Mouse (Mus musculus): Measurements from ENCODE around the gene Mrps26. TPM values are rescaled to one million over a fixed set of nuclear protein-coding genes. Genes with fewer than 3 reads are reported as not detected.
"Not testable (repeated sequence)": the region's sequence is repeated elsewhere in the genome, so short reads cannot be mapped to it uniquely, and the experiment has no call there.

The Mrps26 gene
- polyA plus RNA-seq, 1 experiment from 2014 or later = 73.3 TPM

DNA sequence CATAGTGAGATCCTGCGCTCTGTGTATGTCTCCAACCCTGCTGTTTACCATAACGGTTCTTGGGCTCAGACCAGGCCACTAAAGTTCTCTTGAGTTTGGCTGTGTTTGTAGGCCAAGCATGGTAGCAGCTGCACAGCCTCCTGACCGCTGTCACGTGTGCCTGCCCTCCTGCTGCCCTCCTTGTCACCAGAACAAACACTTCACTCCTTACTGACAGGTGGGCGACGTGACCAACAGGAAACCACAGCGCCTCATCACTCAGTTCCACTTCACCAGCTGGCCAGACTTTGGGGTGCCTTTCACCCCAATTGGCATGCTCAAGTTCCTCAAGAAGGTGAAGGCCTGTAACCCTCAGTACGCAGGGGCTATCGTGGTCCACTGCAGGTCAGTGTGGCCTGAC is 23.3 kb upstream of the Mrps26 start:
- H3K4me1 ChIP-seq = no peaks in the 10 kb centered on the region
- no peak overlapping the region for H3K9ac ChIP-seq
- H3K36me3 ChIP-seq (ENCODE audit: poor library complexity, severe bottlenecking) = peaks cover 96% of the 10 kb centered on the region
- no peak overlapping the region for H3K27ac ChIP-seq
- no peak overlapping the region for H3K4me3 ChIP-seq
- no peaks in the 10 kb centered on the region for H3K27me3 ChIP-seq
- no peaks in the 10 kb centered on the region for H3K9me3 ChIP-seq (replicated peaks)
- no peak for ATAC-seq
- WGBS = 93% methylated on average over 9 of the region's 9 CpGs
- H3K4me2 ChIP-seq = no peak overlapping the region

DNA sequence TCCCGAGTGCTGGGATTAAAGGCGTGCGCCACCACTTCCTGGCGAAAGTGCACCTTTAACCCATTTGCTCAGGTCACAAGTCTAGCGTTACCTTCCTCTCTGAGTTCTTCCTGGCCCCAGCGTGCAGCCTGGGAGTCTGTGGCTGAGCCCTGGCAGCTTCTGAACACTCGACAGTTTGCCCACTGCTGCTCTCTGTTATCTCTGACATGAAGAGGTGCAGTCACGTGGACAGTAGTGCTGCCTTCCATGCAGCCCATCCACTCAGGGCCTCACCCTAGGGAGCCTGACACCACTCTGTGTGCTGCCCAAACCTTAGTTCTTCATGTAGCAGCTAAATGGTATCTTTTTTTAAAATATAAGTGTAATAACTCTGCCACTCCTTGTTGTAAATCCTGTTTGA is 16.6 kb upstream of the Mrps26 start:
- Histone ChIP-seq H3K27ac (no peak overlapping the region), H3K36me3 (ENCODE audit: poor library complexity, severe bottlenecking) (peaks cover 97% of the 10 kb centered on the region), H3K9me3 (replicated peaks) (no peaks in the 10 kb centered on the region), H3K27me3 (no peaks in the 10 kb centered on the region), H3K4me3 (no peak overlapping the region), H3K9ac (no peak overlapping the region), H3K4me2 (no peak overlapping the region), H3K4me1 (no peaks in the 10 kb centered on the region)
- ATAC-seq = no peak
- 93% methylated on average over 8 of the region's 8 CpGs for WGBS

DNA sequence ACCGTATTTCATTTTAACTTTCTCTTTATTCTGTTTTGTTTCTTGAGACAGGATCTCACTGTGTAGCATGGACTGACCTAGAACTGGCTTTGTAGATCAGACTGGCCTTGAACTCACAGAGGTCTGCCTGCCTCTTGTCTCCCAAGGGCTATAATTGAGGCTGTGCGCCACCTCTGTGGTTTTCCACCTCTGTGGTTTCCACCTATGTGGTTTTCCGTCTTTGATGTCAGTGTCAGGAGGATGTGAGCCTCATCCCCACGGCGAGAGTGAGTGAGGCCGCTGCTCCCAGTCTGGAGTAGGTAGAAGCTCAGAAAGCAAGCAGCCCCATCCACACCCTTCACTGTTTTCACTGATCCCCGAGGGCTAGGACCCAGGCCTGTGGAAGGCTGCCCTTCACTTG is 8.7 kb upstream of the Mrps26 start:
- 87% methylated on average over 7 of the region's 7 CpGs for WGBS
- no peaks in the 10 kb centered on the region for H3K9me3 ChIP-seq (replicated peaks)

DNA sequence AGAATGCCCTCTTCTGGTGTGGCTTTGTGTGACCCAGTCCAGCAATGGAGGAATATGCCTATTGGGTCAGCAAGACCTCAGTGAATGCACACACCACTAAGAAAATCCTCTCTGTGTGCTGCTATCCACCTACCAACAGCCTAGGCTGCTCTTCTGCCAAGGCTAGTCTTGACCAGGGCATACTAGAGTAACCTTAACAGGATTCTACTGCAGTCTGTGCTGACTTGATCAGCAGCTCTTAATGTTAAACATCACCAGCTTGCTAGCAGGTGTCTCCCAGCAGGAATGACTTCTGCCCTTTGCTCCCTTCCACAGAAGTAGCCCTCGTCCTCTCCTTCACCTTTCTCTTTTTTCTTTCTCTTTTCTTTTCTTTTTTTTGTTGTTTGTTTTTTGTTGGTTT is 7.2 kb upstream of the Mrps26 start:
- Histone ChIP-seq H3K4me1 (no peaks in the 10 kb centered on the region), H3K27ac (no peak overlapping the region), H3K9ac (no peak overlapping the region), H3K4me3 (no peak overlapping the region), H3K36me3 (ENCODE audit: poor library complexity, severe bottlenecking) (peaks cover 83% of the 10 kb centered on the region), H3K4me2 (no peak overlapping the region), H3K9me3 (replicated peaks) (no peaks in the 10 kb centered on the region), H3K27me3 (no peaks in the 10 kb centered on the region)
- 69% methylated on average over 1 of the region's 1 CpGs for WGBS
- ATAC-seq = no peak

More for the DNA sequence above, 8.7 kb upstream of the Mrps26 start:
- no peak for ATAC-seq
- Histone ChIP-seq H3K4me1 (no peaks in the 10 kb centered on the region), H3K4me3 (no peak overlapping the region), H3K36me3 (ENCODE audit: poor library complexity, severe bottlenecking) (peaks cover 92% of the 10 kb centered on the region), H3K27me3 (no peaks in the 10 kb centered on the region), H3K9ac (no peak overlapping the region), H3K4me2 (no peak overlapping the region), H3K27ac (no peak overlapping the region)

DNA sequence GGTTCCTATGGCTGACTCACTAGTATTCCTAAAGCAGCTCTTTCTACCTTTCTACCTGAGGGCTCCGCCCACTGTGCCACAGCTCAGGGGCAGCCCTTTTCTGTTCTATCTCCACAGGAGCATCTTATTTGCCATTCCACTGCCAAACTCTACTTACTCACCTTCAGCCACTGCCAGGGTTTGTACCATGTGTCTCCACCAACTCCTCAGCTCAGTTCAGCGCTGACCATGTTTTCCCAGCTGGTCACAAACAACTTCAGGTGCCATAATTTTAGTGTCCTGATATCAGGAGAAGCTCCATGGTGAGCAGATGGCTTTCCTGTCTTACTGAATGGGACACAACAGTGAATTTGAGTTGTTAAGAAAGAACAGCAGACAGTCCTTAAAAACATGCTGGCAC is 6.1 kb upstream of the Mrps26 start:
- ATAC-seq = no peak
- H3K27ac ChIP-seq = no peak overlapping the region
- H3K9me3 ChIP-seq (replicated peaks) = no peaks in the 10 kb centered on the region
- H3K36me3 ChIP-seq (ENCODE audit: poor library complexity, severe bottlenecking) = peaks cover 71% of the 10 kb centered on the region
- 99% methylated on average over 2 of the region's 2 CpGs for WGBS
- H3K4me3 ChIP-seq = no peak overlapping the region
- no peaks in the 10 kb centered on the region for H3K4me1 ChIP-seq
- H3K4me2 ChIP-seq = no peak overlapping the region
- H3K27me3 ChIP-seq = no peaks in the 10 kb centered on the region
- H3K9ac ChIP-seq = no peak overlapping the region

DNA sequence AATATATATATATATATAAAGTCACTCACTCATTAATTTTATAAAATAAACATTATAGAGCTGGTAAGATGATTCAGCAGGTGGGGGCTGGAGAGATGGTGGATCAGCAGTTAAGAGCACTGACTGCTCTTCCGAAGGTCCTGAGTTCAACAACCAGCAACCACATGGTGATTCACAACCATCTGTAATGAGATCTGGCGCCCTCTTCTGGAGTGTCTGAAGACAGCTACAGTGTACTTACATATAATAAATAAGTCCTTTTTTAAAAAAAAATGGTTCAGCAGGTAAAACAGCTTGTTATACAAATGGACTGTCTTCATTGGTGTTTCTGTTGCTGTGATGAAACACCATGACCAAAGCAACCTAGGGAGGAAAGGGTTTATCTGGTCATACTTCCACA is 5.5 kb upstream of the Mrps26 start:
- H3K9me3 ChIP-seq (replicated peaks) = no peaks in the 10 kb centered on the region
- H3K4me3 ChIP-seq = no peak overlapping the region
- H3K36me3 ChIP-seq (ENCODE audit: poor library complexity, severe bottlenecking) = peaks cover 65% of the 10 kb centered on the region
- no peak overlapping the region for H3K9ac ChIP-seq
- WGBS = 66% methylated on average over 2 of the region's 2 CpGs
- H3K4me1 ChIP-seq = peaks cover 4% of the 10 kb centered on the region
- no peaks in the 10 kb centered on the region for H3K27me3 ChIP-seq
- no peak overlapping the region for H3K4me2 ChIP-seq
- no peak overlapping the region for H3K27ac ChIP-seq
- no peak for ATAC-seq

DNA sequence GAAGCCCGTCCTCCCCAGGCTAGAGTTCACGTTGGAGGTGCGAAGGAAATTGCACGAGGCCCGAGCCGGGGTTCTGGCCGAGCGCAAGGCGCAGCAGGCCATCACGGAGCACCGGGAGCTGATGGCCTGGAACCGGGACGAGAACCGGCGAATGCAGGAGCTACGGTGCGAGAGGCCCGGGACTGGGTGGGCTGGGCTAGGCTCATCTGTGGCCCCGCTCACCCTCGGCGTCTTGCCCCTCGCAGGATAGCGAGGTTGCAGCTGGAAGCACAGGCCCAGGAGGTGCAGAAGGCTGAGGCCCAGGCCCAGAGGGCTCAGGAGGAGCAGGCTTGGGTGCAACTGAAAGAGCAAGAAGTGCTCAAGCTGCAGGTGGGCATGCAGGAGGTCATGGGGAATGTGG is 521 bp downstream of the Mrps26 start:
- peak; percentile 39 for ATAC-seq
- peak overlapping the region; percentile 94 for H3K4me2 ChIP-seq
- H3K9ac ChIP-seq = peak overlapping the region; percentile 90
- H3K27me3 ChIP-seq = no peaks in the 10 kb centered on the region
- 1% methylated on average over 22 of the region's 23 CpGs for WGBS
- no peaks in the 10 kb centered on the region for H3K9me3 ChIP-seq (replicated peaks)
- no peak overlapping the region for H3K27ac ChIP-seq
- H3K36me3 ChIP-seq (ENCODE audit: poor library complexity, severe bottlenecking) = peaks cover 30% of the 10 kb centered on the region
- H3K4me3 ChIP-seq = peak overlapping the region; percentile 77
- H3K4me1 ChIP-seq = peaks cover 22% of the 10 kb centered on the region

DNA sequence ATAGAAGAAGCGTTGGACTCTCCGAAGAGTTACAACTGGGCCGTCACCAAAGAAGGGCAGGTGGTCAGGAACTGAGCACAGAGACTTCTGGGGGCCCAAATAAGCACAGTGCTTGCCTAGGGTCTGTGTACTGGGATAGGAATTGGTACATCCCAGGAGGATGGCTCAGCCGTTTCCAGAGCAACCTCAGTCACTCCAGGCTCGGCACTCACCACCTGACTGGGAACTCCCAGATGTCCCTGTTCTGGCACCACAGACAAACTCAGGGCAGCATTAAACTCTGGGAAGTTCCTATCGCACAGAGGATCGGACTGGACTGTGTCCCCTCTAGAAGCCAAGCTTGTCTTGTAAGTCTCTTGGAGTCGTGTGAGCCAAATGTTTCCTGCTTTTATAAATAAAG is 1.4 kb downstream of the Mrps26 start:
- H3K36me3 ChIP-seq (ENCODE audit: poor library complexity, severe bottlenecking) = peaks cover 22% of the 10 kb centered on the region
- H3K4me2 ChIP-seq = peak overlapping the region; percentile 94
- H3K27me3 ChIP-seq = no peaks in the 10 kb centered on the region
- H3K4me1 ChIP-seq = peaks cover 22% of the 10 kb centered on the region
- peak overlapping the region; percentile 77; the same call in 1 of the 2 replicates for H3K4me3 ChIP-seq
- WGBS = 84% methylated on average over 8 of the region's 8 CpGs
- H3K27ac ChIP-seq = no peak overlapping the region
- no peaks in the 10 kb centered on the region for H3K9me3 ChIP-seq (replicated peaks)
- peak overlapping the region; percentile 90 for H3K9ac ChIP-seq
- ATAC-seq = no peak

DNA sequence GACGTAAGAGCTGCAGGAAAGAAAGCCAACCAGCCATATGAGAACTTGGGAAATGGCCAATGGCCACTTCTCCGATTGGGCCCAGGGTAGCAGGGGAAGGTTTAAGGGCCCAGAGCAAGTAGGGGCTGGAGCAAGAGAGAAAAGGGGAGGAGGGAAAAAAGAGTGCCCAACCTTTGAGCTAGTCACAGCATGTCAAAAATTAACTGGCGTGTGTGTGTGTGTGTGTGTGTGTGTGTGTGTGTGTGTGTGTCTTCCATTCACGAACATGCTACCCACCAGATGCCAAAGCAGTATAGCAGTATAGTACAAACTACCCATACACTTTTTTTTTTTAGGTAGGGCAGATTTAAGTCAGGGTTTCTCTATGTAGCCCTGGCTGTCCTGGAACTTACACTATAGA is 5.4 kb downstream of the Mrps26 start:
- Histone ChIP-seq H3K4me3 (no peak overlapping the region), H3K9ac (no peak overlapping the region), H3K9me3 (replicated peaks) (no peaks in the 10 kb centered on the region), H3K4me1 (peaks cover 15% of the 10 kb centered on the region), H3K27ac (no peak overlapping the region), H3K4me2 (no peak overlapping the region), H3K36me3 (ENCODE audit: poor library complexity, severe bottlenecking) (peaks cover 20% of the 10 kb centered on the region), H3K27me3 (no peaks in the 10 kb centered on the region)
- 80% methylated on average over 4 of the region's 4 CpGs for WGBS
- no peak for ATAC-seq

DNA sequence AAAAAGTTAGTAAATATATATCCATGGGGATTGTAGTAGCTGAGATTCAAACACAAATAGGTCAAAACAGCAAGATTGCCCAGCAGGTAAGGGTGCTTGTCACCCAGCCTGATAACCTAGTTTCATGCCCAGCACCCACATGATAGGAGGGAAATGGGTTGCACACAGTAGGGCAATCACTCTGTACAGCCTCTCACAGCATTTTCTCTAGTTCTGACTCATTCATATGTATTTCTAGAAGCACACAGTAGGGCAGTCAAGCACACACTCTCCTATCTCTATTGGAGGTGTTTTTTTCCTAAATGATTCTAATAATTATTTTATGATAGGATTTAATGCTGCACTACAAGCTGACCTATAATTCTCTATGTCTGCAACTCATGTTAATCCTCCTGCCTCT is 6.4 kb downstream of the Mrps26 start:
- Histone ChIP-seq H3K9me3 (replicated peaks) (no peaks in the 10 kb centered on the region), H3K36me3 (ENCODE audit: poor library complexity, severe bottlenecking) (peaks cover 20% of the 10 kb centered on the region), H3K9ac (no peak overlapping the region), H3K4me1 (peaks cover 6% of the 10 kb centered on the region), H3K27me3 (peaks cover 5% of the 10 kb centered on the region), H3K4me3 (no peak overlapping the region), H3K27ac (no peak overlapping the region), H3K4me2 (no peak overlapping the region)
- no peak for ATAC-seq

DNA sequence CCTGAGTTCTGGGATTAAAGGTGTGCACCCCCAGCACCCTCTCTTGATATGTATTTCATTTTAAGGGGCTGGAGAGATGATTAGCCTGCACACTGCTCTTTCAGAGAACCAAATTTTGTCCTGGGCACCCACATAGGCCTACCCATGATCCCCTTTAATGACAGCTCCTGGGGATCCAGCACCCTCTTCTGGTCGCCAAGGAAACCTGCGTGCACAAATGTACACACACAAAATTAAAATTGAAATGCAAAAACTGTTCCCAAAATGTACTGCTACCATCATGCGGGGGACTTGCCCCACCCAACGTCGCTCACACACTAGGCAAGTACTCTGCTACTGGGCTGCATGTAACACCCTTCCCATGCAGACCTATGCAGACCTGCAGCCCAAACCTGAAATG is 11.4 kb downstream of the Mrps26 start:
- Histone ChIP-seq H3K4me1 (peaks cover 16% of the 10 kb centered on the region), H3K27ac (no peak overlapping the region), H3K27me3 (peaks cover 55% of the 10 kb centered on the region), H3K9ac (no peak overlapping the region), H3K9me3 (replicated peaks) (no peaks in the 10 kb centered on the region), H3K36me3 (ENCODE audit: poor library complexity, severe bottlenecking) (no peaks in the 10 kb centered on the region), H3K4me2 (no peak overlapping the region), H3K4me3 (no peak overlapping the region)
- no peak for ATAC-seq
- 85% methylated on average over 5 of the region's 5 CpGs for WGBS

DNA sequence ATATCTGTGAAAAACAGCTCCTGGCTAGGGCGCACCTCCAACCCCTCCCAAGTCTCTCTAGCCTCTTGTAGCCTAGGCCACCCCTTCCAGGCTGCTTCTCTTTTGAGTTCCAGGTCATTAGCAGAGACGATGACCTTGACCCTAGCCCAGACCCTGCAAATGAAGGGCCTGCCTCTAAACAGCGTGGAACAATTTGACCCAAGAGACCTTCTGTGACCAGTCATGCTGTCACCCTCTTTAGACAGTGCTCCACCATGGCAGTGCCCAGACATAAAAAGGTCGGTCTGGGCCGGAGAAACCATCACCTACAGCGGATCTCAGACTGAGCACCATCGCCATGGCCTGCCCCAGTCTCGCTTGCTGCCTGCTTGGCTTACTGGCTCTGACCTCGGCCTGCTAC is 12.3 kb downstream of the Mrps26 start, which contains the start of gene Oxt:
TSS of gene Oxt (plus strand) at position 301 of the 400 bp plus-strand sequence.
- peak within 1 kb of the TSS; percentile 29 for H3K4me3 ChIP-seq
- H3K27me3 ChIP-seq = peaks cover 64% of the 10 kb centered on the region
- peaks cover 24% of the 10 kb centered on the region for H3K4me1 ChIP-seq
- 47% methylated on average over 9 of the region's 9 CpGs for WGBS
- ATAC-seq = no peak
- H3K9ac ChIP-seq = peak within 1 kb of the TSS; percentile 39
- peak within 1 kb of the TSS; percentile 54 for H3K4me2 ChIP-seq
- no peaks in the 10 kb centered on the region for H3K9me3 ChIP-seq (replicated peaks)
- no peak within 1 kb of the TSS for H3K27ac ChIP-seq
- H3K36me3 ChIP-seq (ENCODE audit: poor library complexity, severe bottlenecking) = no peaks in the 10 kb centered on the region

DNA sequence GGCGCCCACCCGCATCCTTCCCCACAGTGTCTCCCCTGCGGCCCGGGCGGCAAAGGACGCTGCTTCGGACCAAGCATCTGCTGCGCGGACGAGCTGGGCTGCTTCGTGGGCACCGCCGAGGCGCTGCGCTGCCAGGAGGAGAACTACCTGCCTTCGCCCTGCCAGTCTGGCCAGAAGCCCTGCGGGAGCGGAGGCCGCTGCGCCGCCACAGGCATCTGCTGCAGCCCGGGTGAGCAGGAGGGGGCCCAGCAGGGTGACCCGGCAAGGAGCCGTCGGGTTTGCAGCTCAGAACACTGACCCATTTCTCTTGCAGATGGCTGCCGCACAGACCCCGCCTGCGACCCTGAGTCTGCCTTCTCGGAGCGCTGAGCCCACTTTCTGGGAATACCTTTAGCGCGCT is 13.0 kb downstream of the Mrps26 start:
- H3K9ac ChIP-seq = peak overlapping the region; percentile 39
- peak overlapping the region; percentile 54 for H3K4me2 ChIP-seq
- H3K4me1 ChIP-seq = peaks cover 30% of the 10 kb centered on the region
- not testable (repeated sequence) for H3K9me3 ChIP-seq (replicated peaks); ATAC-seq; H3K27ac ChIP-seq; H3K36me3 ChIP-seq (ENCODE audit: poor library complexity, severe bottlenecking)
- peaks cover 71% of the 10 kb centered on the region for H3K27me3 ChIP-seq
- under 1% methylated on average over 25 of the region's 32 CpGs for WGBS
- H3K4me3 ChIP-seq = peak overlapping the region; percentile 29
